ENCODE assay signal across 19 mouse cellular contexts in the genomic region with DNA sequence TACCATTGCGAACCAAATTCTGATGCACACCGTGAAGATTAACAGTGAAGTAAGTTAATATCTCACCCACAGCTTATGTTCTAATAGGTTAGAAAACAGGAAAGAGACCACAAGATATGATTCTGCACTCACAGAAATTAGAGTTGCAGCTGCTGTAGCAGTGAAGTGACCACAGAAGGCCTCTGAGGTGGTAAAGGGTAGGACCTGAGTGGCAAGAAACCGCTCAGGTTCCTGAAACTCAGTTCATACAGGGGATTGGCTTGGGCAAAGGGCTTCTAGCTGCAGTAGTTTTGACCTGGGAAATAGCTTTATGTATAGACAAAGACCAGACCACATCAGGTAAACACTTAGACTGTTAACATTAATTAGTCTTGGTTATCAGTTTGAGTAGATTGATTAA. TPM values are rescaled to one million over a fixed set of nuclear protein-coding genes. Genes with fewer than 3 reads are reported as not detected.
DNase-seq lines count a peak whose midpoint lies in the region; ATAC-seq lines count a peak whose summit lies in the region.
"Had no signal": no experiment of that assay in that cellular context is flagged by ENCODE, and none has a peak within 500 bp of the region (broad histone marks: within the 10 kb centered on the region; RNA-seq: fewer than 3 reads in every experiment).

No protein-coding gene starts in this region.

- DNase-seq in 416B (ENCODE audit: low read depth) = peak; percentile 77
- no peak for DNase-seq in layer of hippocampus, postnatal 14 days (ENCODE audit: low spot score in 2 of 2)
- no peak for DNase-seq in kidney, adult 11 months
- DNase-seq: cerebellum, adult 9-10 months; gastrocnemius, postnatal 14 days; heart, adult 2 months; kidney, postnatal 4 days; layer of hippocampus, adult 9-11 months; lung, adult 2 months; lung, postnatal 14 days; right cerebral cortex, postnatal 4 days; thymus, adult 18-20 months; thymus, postnatal 4 days had no signal

- peak; percentile 14 for ATAC-seq in CD4-positive, CD25-positive, alpha-beta regulatory T cell, adult 4 months
- ATAC-seq in granulocyte monocyte progenitor cell, adult 5-6 weeks (replicated peaks; ENCODE audit: poor library complexity, severe bottlenecking) = peak; percentile 43
- peak; percentile 53 for ATAC-seq in megakaryocyte progenitor cell, adult 5-6 weeks (replicated peaks; ENCODE audit: poor library complexity)
- ATAC-seq in erythroblast, adult 5-6 weeks (replicated peaks; ENCODE audit: low FRiP score, poor library complexity, severe bottlenecking) = no peak
- ATAC-seq: forebrain, embryonic 16.5 days; midbrain, embryonic 15.5 days had no signal

RNA-seq across cellular contexts. Expression of gene Oxsm, which starts 6.1 kb away (rescaled TPM):
- 1 to 10 TPM; 4.8 to 9.5 TPM for polyA plus RNA-seq in CD4-positive, CD25-positive, alpha-beta regulatory T cell, adult 4 months (2017; shearing (Covaris generic))
- total RNA-seq in granulocyte monocyte progenitor cell, adult 5-6 weeks (2014; fragmentation: Nextera tagmentation) = 19.2 and 24.4 TPM in 2 replicates
- total RNA-seq in granulocyte monocyte progenitor cell, adult 5-6 weeks (2017) = 11.2 and 14.4 TPM in 2 replicates
- 13.8 and 14.1 TPM in 2 replicates for total RNA-seq in megakaryocyte progenitor cell, adult 5-6 weeks (2015)
- total RNA-seq in megakaryocyte progenitor cell, adult 5-6 weeks (2017) = 7.7 and 7.8 TPM in 2 replicates
- 1 to 10 TPM; 9.1 to 9.9 TPM for total RNA-seq in layer of hippocampus, postnatal 14 days (2021)
- 2.3 and 14.4 TPM in 2 replicates for total RNA-seq in erythroblast, adult 5-6 weeks (2015; ENCODE audit: low replicate concordance)
- 2.6 and 6.4 TPM in 2 replicates for total RNA-seq in erythroblast, adult 5-6 weeks (2017; ENCODE audit: low replicate concordance)

RNA-seq across cellular contexts. Expression of gene Ngly1, which starts 6.7 kb away (rescaled TPM):
- 10 to 100 TPM; 86.1 to 92.0 TPM for polyA plus RNA-seq in CD4-positive, CD25-positive, alpha-beta regulatory T cell, adult 4 months (2017; shearing (Covaris generic))
- total RNA-seq in granulocyte monocyte progenitor cell, adult 5-6 weeks (2014; fragmentation: Nextera tagmentation) = 26.1 and 31.9 TPM in 2 replicates
- 18.0 and 45.4 TPM in 2 replicates for total RNA-seq in granulocyte monocyte progenitor cell, adult 5-6 weeks (2017)
- total RNA-seq in megakaryocyte progenitor cell, adult 5-6 weeks (2015) = 37.4 and 38.0 TPM in 2 replicates
- total RNA-seq in megakaryocyte progenitor cell, adult 5-6 weeks (2017) = 27.2 and 31.9 TPM in 2 replicates
- 10 to 100 TPM; 32.2 to 32.6 TPM for total RNA-seq in layer of hippocampus, postnatal 14 days (2021)
- total RNA-seq in erythroblast, adult 5-6 weeks (2015; ENCODE audit: low replicate concordance) = 18.8 and 27.1 TPM in 2 replicates
- 17.1 and 29.0 TPM in 2 replicates for total RNA-seq in erythroblast, adult 5-6 weeks (2017; ENCODE audit: low replicate concordance)
